Mouse (Mus musculus): Measurements from ENCODE around the gene Pou2f3.

GRCm38 (mm10) chr9:43133525-43133924, 76.6 kb downstream of the Pou2f3 start:
- TF ChIP-seq POLR2A (IDR thresholded peaks at IDR 0.05; ENCODE audit: extremely low read depth, insufficient read depth, low read length) (no peak), CTCF (IDR thresholded peaks at IDR 0.05; ENCODE audit: extremely low read depth, insufficient read depth, low read length) (no peak)
